9 mouse cellular contexts compared by ENCODE assay signal in genomic region chr17:84258638-84259261, GRCm38 (mm10).
A peak's percentile ranks its signal among the peaks of the same experiment; 100 is the strongest.
DNase-seq lines count a peak whose midpoint lies in the region; ATAC-seq and TF ChIP-seq lines count a peak whose summit lies in the region.
"Had no signal": no experiment of that assay in that cellular context is flagged by ENCODE, and none has a peak within 500 bp of the region (broad histone marks: within the 10 kb centered on the region; RNA-seq: fewer than 3 reads in every experiment).

No protein-coding gene starts in this region.

- ATAC-seq in midbrain, embryonic 16.5 days: peak; percentile 51; the same call in 1 of the 2 replicates

- 58% methylated on average over 4 of the region's 4 CpGs for WGBS in midbrain, embryonic 16.5 days

- H3K36me3 ChIP-seq in midbrain, embryonic 16.5 days (ENCODE audit: control insufficient read depth, insufficient read depth, low read length): no peaks in the 10 kb centered on the region
- H3K36me3 ChIP-seq: neural tube, embryonic 12.5 days had no signal

- H3K4me1 ChIP-seq in embryonic fibroblast, embryonic 13.5 days (ENCODE audit: control insufficient read depth, insufficient read depth, low read length): peaks cover 10% of the 10 kb centered on the region; the same call in 1 of the 2 replicates
- peaks cover 6% of the 10 kb centered on the region; the same call in 1 of the 2 replicates for H3K4me1 ChIP-seq in midbrain, embryonic 16.5 days (ENCODE audit: control insufficient read depth, insufficient read depth, low read length)

- H3K9ac ChIP-seq in midbrain, embryonic 16.5 days (ENCODE audit: low read depth, low read length): no peak overlapping the region
- H3K9ac ChIP-seq: neural tube, embryonic 12.5 days had no signal

- TF ChIP-seq POLR2A in embryonic fibroblast, embryonic 13.5 days (IDR thresholded peaks at IDR 0.05; ENCODE audit: low read depth, low read length): no peak

- DNase-seq in layer of hippocampus, adult 11-12 months (ENCODE audit: low spot score): peak; percentile 72
- no peak for DNase-seq in layer of hippocampus, adult 9-10 months (ENCODE audit: low spot score)
- DNase-seq in layer of hippocampus, adult 2 months (ENCODE audit: low spot score in 2 of 2): peak; percentile 55 to 60
- DNase-seq in urinary bladder, postnatal 25 days (ENCODE audit: low spot score): no peak
- no peak for DNase-seq in adrenal gland, adult 8-10 months
- no peak for DNase-seq in kidney, postnatal 25 days

- H3K9me3 ChIP-seq in midbrain, embryonic 16.5 days (replicated peaks; ENCODE audit: control insufficient read depth, low read length, poor library complexity, severe bottlenecking): no peaks in the 10 kb centered on the region
- H3K9me3 ChIP-seq: neural tube, embryonic 12.5 days had no signal

- H3K4me2 ChIP-seq in midbrain, embryonic 16.5 days (ENCODE audit: low read length): no peak overlapping the region
- H3K4me2 ChIP-seq: neural tube, embryonic 12.5 days had no signal

- no peaks in the 10 kb centered on the region for H3K27me3 ChIP-seq in midbrain, embryonic 16.5 days (ENCODE audit: control insufficient read depth, insufficient read depth, low read depth, low read length)
- H3K27me3 ChIP-seq: neural tube, embryonic 12.5 days had no signal

- H3K27ac ChIP-seq in embryonic fibroblast, embryonic 13.5 days (ENCODE audit: insufficient read depth, low read length): peak overlapping the region; percentile 16; the same call in 1 of the 2 replicates
- H3K27ac ChIP-seq in layer of hippocampus, adult 2 months: peak overlapping the region; percentile 56
- peak overlapping the region; percentile 2; the same call in 1 of the 2 replicates for H3K27ac ChIP-seq in midbrain, embryonic 16.5 days (ENCODE audit: low read length)
- H3K27ac ChIP-seq: neural tube, embryonic 12.5 days had no signal

- H3K4me3 ChIP-seq in embryonic fibroblast, embryonic 13.5 days (ENCODE audit: insufficient read depth, low read length): no peak overlapping the region
- H3K4me3 ChIP-seq in layer of hippocampus, adult 2 months: no peak overlapping the region
- no peak overlapping the region for H3K4me3 ChIP-seq in midbrain, embryonic 16.5 days (ENCODE audit: low read depth, low read length)
- H3K4me3 ChIP-seq: neural tube, embryonic 12.5 days had no signal

- TF ChIP-seq CTCF in embryonic fibroblast, embryonic 13.5 days (IDR thresholded peaks at IDR 0.05; ENCODE audit: borderline replicate concordance, insufficient read depth, low read length): no peak
- TF ChIP-seq CTCF in layer of hippocampus, adult 2 months (conservative IDR thresholded peaks at IDR 0.05): no peak; the same call in 1 of the 2 replicates

Comparison
In these comparisons a context has a peak if more than half of its experiments do, and no peak if none do; other contexts are left out.
1. DNase-seq: peak in layer of hippocampus, adult 11-12 months (single experiment) and layer of hippocampus, adult 2 months (2 of 2); none in layer of hippocampus, adult 9-10 months (single experiment), urinary bladder, postnatal 25 days (single experiment), adrenal gland, adult 8-10 months (single experiment) and kidney, postnatal 25 days (0 of 2).
2. H3K27ac ChIP-seq: peak in every context shown above with its lines; median percentile 56 in layer of hippocampus, adult 2 months; 16 in embryonic fibroblast, embryonic 13.5 days; 2 in midbrain, embryonic 16.5 days.